Mouse (Mus musculus) G1E (cell line): ENCODE measurements around the gene Hipk2.

Source experiments
- CTCF ChIP-seq: IDR thresholded peaks from 2 replicates; pipeline ENCODE4 v1.5.1; 2012; ENCODE audit warnings: low read depth, low read length, inconsistent platforms, mixed read lengths
- GATA1 ChIP-seq: IDR thresholded peaks from 2 replicates; pipeline ENCODE4 v1.6.1; 2012; ENCODE audit warnings: borderline replicate concordance, low read length, inconsistent platforms, mixed read lengths
- GATA2 ChIP-seq: IDR thresholded peaks from 2 replicates; pipeline ENCODE4 v1.6.1; 2012; ENCODE audit warnings: low read depth, low read length, inconsistent platforms, borderline replicate concordance
- POLR2AphosphoS5 ChIP-seq: IDR thresholded peaks from 2 replicates; pipeline ENCODE4 v1.6.1; 2012; ENCODE audit warnings: low read depth, low read length, inconsistent platforms; ENCODE audit not compliant: insufficient replicate concordance
- TAL1 ChIP-seq: conservative IDR thresholded peaks from 2 replicates; pipeline ENCODE4 v1.6.1; 2012; ENCODE audit warnings: low read depth, low read length, inconsistent platforms, mixed read lengths

DNA sequence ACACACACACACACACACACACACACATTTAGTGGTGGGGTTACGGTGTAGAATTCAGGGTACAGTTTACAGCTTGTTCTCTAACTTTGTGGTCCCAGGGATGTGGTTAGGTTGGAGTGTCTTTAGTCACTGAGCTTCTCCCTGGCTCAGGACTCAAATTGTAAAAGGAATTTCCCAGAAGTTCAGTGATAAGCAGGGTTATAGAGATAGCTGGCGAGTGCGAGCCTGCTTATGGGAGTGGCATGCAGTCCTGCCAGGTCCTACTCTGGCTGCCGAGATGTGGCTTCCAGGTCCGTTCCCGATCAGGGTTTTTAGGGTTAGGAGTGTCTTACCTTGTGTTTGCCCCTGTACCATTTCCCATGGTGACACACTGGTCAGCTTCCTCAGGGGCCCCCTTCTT, 199.7 kb downstream of the Hipk2 start:
- no peak for TF ChIP-seq CTCF
- no peak for TF ChIP-seq GATA1
- TF ChIP-seq TAL1: no peak
- no peak for TF ChIP-seq POLR2AphosphoS5
- TF ChIP-seq GATA2: no peak
